Mouse (Mus musculus) liver, embryonic 16.5 days (tissue): ENCODE measurements at regions not wholly inside any gene's neighbourhood (a gene's known extent, or its start where the extent isn't known, plus 50 kb on each side); places are given as distances from the start of the nearest gene placed in this dataset.

Experiments used
- ATAC-seq: fragments of 200-750 bp; cut with Nextera tagmentation; 2 replicates; pipeline ENCODE4 v1.8.0; 2017; ENCODE audit warnings: low read depth, mild to moderate bottlenecking, moderate number of reproducible peaks, moderate library complexity
- H3K27ac ChIP-seq: fragments of 300-500 bp; sonication (generic); 2 replicates; pipeline ENCODE4 v1.5.1; 2014; ENCODE audit warnings: mild to moderate bottlenecking, low read length
- H3K27me3 ChIP-seq: fragments of 300-500 bp; sonication (generic); 2 replicates; pipeline ENCODE4 v1.6.1; 2014; ENCODE audit warnings: low read depth, low read length, mixed read lengths; ENCODE audit not compliant: control insufficient read depth, insufficient read depth
- H3K36me3 ChIP-seq: fragments of 300-500 bp; sonication (generic); 2 replicates; pipeline ENCODE4 v1.6.1; 2014; ENCODE audit warnings: mild to moderate bottlenecking; ENCODE audit not compliant: control insufficient read depth, insufficient read depth
- H3K4me1 ChIP-seq: fragments of 300-500 bp; sonication (generic); 2 replicates; pipeline ENCODE4 v1.6.1; 2014; ENCODE audit warnings: low read depth, low read length, mixed read lengths; ENCODE audit not compliant: control insufficient read depth
- H3K4me2 ChIP-seq: fragments of 300-500 bp; sonication (generic); 2 replicates; pipeline ENCODE4 v1.6.1; 2014; ENCODE audit warnings: low read depth, low read length, mixed read lengths
- H3K4me3 ChIP-seq: fragments of 300-500 bp; sonication (generic); 2 replicates; pipeline ENCODE4 v1.5.1; 2014; ENCODE audit warnings: low read depth, mild to moderate bottlenecking, low read length
- H3K9ac ChIP-seq: fragments of 300-500 bp; sonication (generic); 2 replicates; pipeline ENCODE4 v1.6.1; 2014; ENCODE audit warnings: low read depth, low read length
- H3K9me3 ChIP-seq: fragments of 300-500 bp; sonication (generic); replicated peaks from 2 replicates; pipeline ENCODE4 v1.6.1; 2016; ENCODE audit warnings: low read length; ENCODE audit not compliant: control insufficient read depth
- WGBS: fragments of 180-500 bp; shearing (Covaris S2); extraction: QIAGEN DNeasy Blood & Tissue Kit; methylation state at CpG from one replicate; pipeline ENCODE4 v1.1.7; 2014; ENCODE audit not compliant: insufficient replicate concordance; 5-methylcytosine and 5-hydroxymethylcytosine counted together

- Histone ChIP-seq H3K27ac (no peak overlapping the region), H3K36me3 (no peaks in the 10 kb centered on the region), H3K27me3 (no peaks in the 10 kb centered on the region), H3K4me2 (no peak overlapping the region), H3K4me3 (no peak overlapping the region), H3K9ac (no peak overlapping the region), H3K9me3 (no peaks in the 10 kb centered on the region), H3K4me1 (no peaks in the 10 kb centered on the region)
- 60% methylated on average over 4 of the region's 4 CpGs for WGBS
- no peak for ATAC-seq
These were observed 237.1 kb upstream of the Mctp2 start for GRCm38 (mm10) chr7:72543501-72543900.

- no peaks in the 10 kb centered on the region for H3K9me3 ChIP-seq
- no peaks in the 10 kb centered on the region for H3K4me1 ChIP-seq
- no peak overlapping the region for H3K4me2 ChIP-seq
- H3K9ac ChIP-seq, result no peak overlapping the region
- WGBS, result 29% methylated on average over 4 of the region's 4 CpGs
- no peaks in the 10 kb centered on the region for H3K27me3 ChIP-seq
- no peak overlapping the region for H3K27ac ChIP-seq
- no peak for ATAC-seq
- H3K4me3 ChIP-seq, result no peak overlapping the region
- H3K36me3 ChIP-seq, result no peaks in the 10 kb centered on the region
These were observed 237.5 kb upstream of the Mctp2 start for GRCm38 (mm10) chr7:72543946-72544345.

GRCm38 (mm10) chr7:72567378-72567777 lies 261.0 kb upstream of the Mctp2 start:
- Histone ChIP-seq H3K27me3 (no peaks in the 10 kb centered on the region), H3K36me3 (no peaks in the 10 kb centered on the region)
- ATAC-seq, result no peak

GRCm38 (mm10) chr7:72569177-72569576 lies 262.8 kb upstream of the Mctp2 start:
- no peak overlapping the region for H3K27ac ChIP-seq
- H3K4me2 ChIP-seq, result no peak overlapping the region
- ATAC-seq, result no peak
- H3K4me3 ChIP-seq, result no peak overlapping the region
- H3K4me1 ChIP-seq, result no peaks in the 10 kb centered on the region
- H3K27me3 ChIP-seq, result no peaks in the 10 kb centered on the region
- no peaks in the 10 kb centered on the region for H3K9me3 ChIP-seq
- H3K9ac ChIP-seq, result no peak overlapping the region
- no peaks in the 10 kb centered on the region for H3K36me3 ChIP-seq

More at GRCm38 (mm10) chr7:72567378-72567777, 261.0 kb upstream of the Mctp2 start:
- no peak overlapping the region for H3K27ac ChIP-seq
- no peaks in the 10 kb centered on the region for H3K9me3 ChIP-seq
- no peak overlapping the region for H3K9ac ChIP-seq
- no peak overlapping the region for H3K4me2 ChIP-seq
- H3K4me1 ChIP-seq, result no peaks in the 10 kb centered on the region
- no peak overlapping the region for H3K4me3 ChIP-seq

GRCm38 (mm10) chr7:72574316-72574715 lies 267.9 kb upstream of the Mctp2 start:
- H3K4me3 ChIP-seq, result no peak overlapping the region
- no peak for ATAC-seq
- no peaks in the 10 kb centered on the region for H3K4me1 ChIP-seq
- no peak overlapping the region for H3K4me2 ChIP-seq
- no peaks in the 10 kb centered on the region for H3K36me3 ChIP-seq
- no peaks in the 10 kb centered on the region for H3K27me3 ChIP-seq
- H3K9me3 ChIP-seq, result no peaks in the 10 kb centered on the region
- H3K27ac ChIP-seq, result no peak overlapping the region
- 63% methylated on average over 1 of the region's 1 CpGs for WGBS
- no peak overlapping the region for H3K9ac ChIP-seq

- Histone ChIP-seq H3K27me3 (no peaks in the 10 kb centered on the region), H3K4me2 (no peak overlapping the region), H3K9ac (no peak overlapping the region), H3K36me3 (no peaks in the 10 kb centered on the region), H3K4me1 (no peaks in the 10 kb centered on the region), H3K27ac (no peak overlapping the region), H3K4me3 (no peak overlapping the region), H3K9me3 (no peaks in the 10 kb centered on the region)
- no peak for ATAC-seq
- 57% methylated on average over 3 of the region's 3 CpGs for WGBS
These were observed 278.0 kb upstream of the Mctp2 start for GRCm38 (mm10) chr7:72584427-72584826.

- Histone ChIP-seq H3K9ac (no peak overlapping the region), H3K4me1 (no peaks in the 10 kb centered on the region), H3K27ac (no peak overlapping the region), H3K36me3 (no peaks in the 10 kb centered on the region), H3K4me2 (no peak overlapping the region), H3K4me3 (no peak overlapping the region), H3K9me3 (no peaks in the 10 kb centered on the region), H3K27me3 (no peaks in the 10 kb centered on the region)
- 37% methylated on average over 3 of the region's 3 CpGs for WGBS
- ATAC-seq, result no peak
These were observed 282.8 kb upstream of the Mctp2 start for GRCm38 (mm10) chr7:72589241-72589668.

- no peak overlapping the region for H3K9ac ChIP-seq
- ATAC-seq, result no peak
- WGBS, result 54% methylated on average over 4 of the region's 4 CpGs
These were observed 284.1 kb upstream of the Mctp2 start for GRCm38 (mm10) chr7:72590351-72591115.

GRCm38 (mm10) chr7:72592110-72592509 lies 285.7 kb upstream of the Mctp2 start:
- 59% methylated on average over 6 of the region's 6 CpGs for WGBS
- Histone ChIP-seq H3K9ac (no peak overlapping the region), H3K27ac (no peak overlapping the region), H3K36me3 (no peaks in the 10 kb centered on the region), H3K4me1 (no peaks in the 10 kb centered on the region), H3K4me2 (no peak overlapping the region), H3K9me3 (no peaks in the 10 kb centered on the region), H3K27me3 (no peaks in the 10 kb centered on the region), H3K4me3 (no peak overlapping the region)
- no peak for ATAC-seq

More at GRCm38 (mm10) chr7:72590351-72591115, 284.1 kb upstream of the Mctp2 start:
- no peaks in the 10 kb centered on the region for H3K4me1 ChIP-seq
- H3K36me3 ChIP-seq, result no peaks in the 10 kb centered on the region
- no peak overlapping the region for H3K4me2 ChIP-seq
- no peaks in the 10 kb centered on the region for H3K9me3 ChIP-seq
- H3K27me3 ChIP-seq, result no peaks in the 10 kb centered on the region
- H3K4me3 ChIP-seq, result no peak overlapping the region
- H3K27ac ChIP-seq, result no peak overlapping the region
